Mouse (Mus musculus) liver, adult 2 months (tissue): ENCODE results near the gene Dnajb13. TPM values are rescaled to one million over a fixed set of nuclear protein-coding genes. Genes with fewer than 3 reads are reported as not detected.
A peak's percentile ranks its signal among the peaks of the same experiment; 100 is the strongest.

ENCODE experiments used
- DNase-seq: peaks from one replicate; pipeline ENCODE4 v3.0.0-alpha.2; 2011; ENCODE audit warnings: low read depth, low spot score; ENCODE audit errors: extremely low read depth
- H3K27ac ChIP-seq: fragments of 200-500 bp; replicated peaks from 2 replicates; pipeline ENCODE4 v1.5.1; 2012; ENCODE audit warnings: low read depth, mild to moderate bottlenecking, control low read depth, inconsistent platforms, low read length; ENCODE audit not compliant: insufficient read depth
- H3K27me3 ChIP-seq: fragments of 200-500 bp; 2 replicates; pipeline ENCODE4 v1.6.1; 2012; ENCODE audit warnings: mild to moderate bottlenecking, moderate library complexity, low read length, inconsistent platforms; ENCODE audit not compliant: control insufficient read depth, insufficient read depth
- H3K36me3 ChIP-seq: fragments of 200-500 bp; 2 replicates; pipeline ENCODE4 v1.6.1; 2012; ENCODE audit warnings: low read length, inconsistent platforms; ENCODE audit not compliant: control insufficient read depth, insufficient read depth
- H3K4me1 ChIP-seq: fragments of 200-500 bp; 2 replicates; pipeline ENCODE4 v1.6.1; 2011; ENCODE audit warnings: low read length; ENCODE audit not compliant: control insufficient read depth, insufficient read depth
- H3K4me3 ChIP-seq: fragments of 200-500 bp; 2 replicates; pipeline ENCODE4 v1.5.1; 2011; ENCODE audit warnings: low read depth, mild to moderate bottlenecking, control low read depth, low read length, moderate library complexity; ENCODE audit not compliant: insufficient read depth
- H3K79me2 ChIP-seq: fragments of 200-500 bp; 2 replicates; pipeline ENCODE4 v1.6.1; 2012; ENCODE audit warnings: inconsistent platforms, mild to moderate bottlenecking, low read length, moderate library complexity; ENCODE audit not compliant: control insufficient read depth, insufficient read depth
- H3K9ac ChIP-seq: fragments of 200-500 bp; 2 replicates; pipeline ENCODE4 v1.6.1; 2012; ENCODE audit warnings: low read depth, mild to moderate bottlenecking, control low read depth, inconsistent platforms, low read length
- CTCF ChIP-seq: fragments of 200-500 bp; IDR thresholded peaks from 2 replicates; pipeline ENCODE4 v1.5.1; 2011; ENCODE audit warnings: low read depth, low read length, control low read depth
- POLR2A ChIP-seq: fragments of 200-500 bp; IDR thresholded peaks from 2 replicates; pipeline ENCODE4 v1.6.1; 2011; ENCODE audit warnings: low read length, control low read depth; ENCODE audit not compliant: insufficient read depth; ENCODE audit errors: extremely low read depth
- WGBS: fragments of 180-500 bp; shearing (Covaris S2); methylation state at CpG from one replicate; pipeline ENCODE4 v1.1.7; 2018; 5-methylcytosine and 5-hydroxymethylcytosine counted together
- polyA plus RNA-seq: library from polyadenylated mRNA; depleted of rRNA; stranded (reverse); fragments of >200 nt; gene quantifications from 2 replicates; pipeline ENCODE4 v1.2.3, GENCODE M21; 2012
- total RNA-seq: library from RNA; depleted of rRNA; stranded (reverse); fragments of >200 nt; gene quantifications from 2 replicates; pipeline ENCODE4 v1.2.3, GENCODE M21; 2014

The Dnajb13 gene
- total and polyA plus RNA-seq, 2 experiments: 0.29 to 0.55 TPM

DNA sequence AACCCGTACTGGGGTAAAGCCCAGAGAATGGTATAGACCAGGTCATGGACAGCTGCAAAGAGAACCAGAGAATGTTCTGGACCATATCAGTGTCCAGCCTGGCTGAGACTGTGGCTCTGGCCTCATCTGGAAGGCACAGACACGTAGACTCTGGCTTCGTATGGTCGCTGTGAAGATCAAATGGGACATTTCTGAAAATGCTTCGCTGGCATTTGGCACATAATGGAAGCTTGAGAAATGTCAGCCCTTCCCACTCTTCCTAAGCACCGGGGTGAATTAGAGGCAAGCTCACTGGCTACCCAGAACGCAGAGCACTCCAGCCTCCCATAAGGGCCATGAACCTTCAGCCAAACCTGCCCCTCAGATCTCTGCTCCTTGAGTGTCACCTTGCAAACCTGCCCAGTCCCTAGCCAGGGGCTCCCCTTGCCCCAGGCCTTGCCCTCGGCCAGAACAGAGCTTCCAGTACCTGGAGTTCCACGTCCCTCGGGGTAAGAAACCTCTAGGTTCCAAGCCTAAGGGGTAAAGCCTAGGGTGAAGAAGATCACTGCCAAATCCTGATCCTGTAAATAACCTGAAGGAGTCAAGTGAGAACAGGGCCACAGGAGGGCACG, 43.9 kb downstream of the Dnajb13 start:
- no peak for DNase-seq
- Histone ChIP-seq H3K9ac (no peak overlapping the region), H3K27ac (no peak overlapping the region), H3K79me2 (no peaks in the 10 kb centered on the region), H3K4me3 (no peak overlapping the region), H3K4me1 (peaks cover 7% of the 10 kb centered on the region), H3K36me3 (no peaks in the 10 kb centered on the region), H3K27me3 (no peaks in the 10 kb centered on the region)
- WGBS: 93% methylated on average over 11 of the region's 11 CpGs
- TF ChIP-seq CTCF (no peak), POLR2A (no peak)

DNA sequence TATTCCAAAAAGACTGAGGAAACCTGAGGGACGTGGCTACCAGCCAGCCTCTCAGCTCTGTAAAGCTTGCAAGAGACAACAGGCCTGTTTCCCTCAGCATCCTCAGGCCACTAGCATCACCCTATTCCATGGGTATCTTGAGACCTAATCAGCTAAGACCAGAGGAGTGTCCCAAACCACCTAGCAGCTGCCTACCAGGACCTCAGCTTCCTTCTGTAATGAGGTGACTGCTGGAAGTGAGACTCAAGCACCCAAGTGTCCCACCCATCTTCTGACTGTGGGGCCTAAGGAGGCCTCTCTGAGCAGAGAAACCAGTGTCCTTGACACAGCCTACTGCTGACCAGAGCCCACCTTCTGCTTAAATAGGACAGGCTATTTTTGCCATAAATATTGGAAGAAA, 45.3 kb downstream of the Dnajb13 start:
- no peak for DNase-seq
- H3K9ac ChIP-seq: no peak overlapping the region
- no peaks in the 10 kb centered on the region for H3K27me3 ChIP-seq
- H3K4me1 ChIP-seq: peaks cover 12% of the 10 kb centered on the region
- TF ChIP-seq POLR2A: no peak
- TF ChIP-seq CTCF: no peak
- no peaks in the 10 kb centered on the region for H3K79me2 ChIP-seq
- no peak overlapping the region for H3K27ac ChIP-seq
- WGBS: 100% methylated on average over 1 of the region's 1 CpGs
- H3K36me3 ChIP-seq: no peaks in the 10 kb centered on the region
- H3K4me3 ChIP-seq: no peak overlapping the region

DNA sequence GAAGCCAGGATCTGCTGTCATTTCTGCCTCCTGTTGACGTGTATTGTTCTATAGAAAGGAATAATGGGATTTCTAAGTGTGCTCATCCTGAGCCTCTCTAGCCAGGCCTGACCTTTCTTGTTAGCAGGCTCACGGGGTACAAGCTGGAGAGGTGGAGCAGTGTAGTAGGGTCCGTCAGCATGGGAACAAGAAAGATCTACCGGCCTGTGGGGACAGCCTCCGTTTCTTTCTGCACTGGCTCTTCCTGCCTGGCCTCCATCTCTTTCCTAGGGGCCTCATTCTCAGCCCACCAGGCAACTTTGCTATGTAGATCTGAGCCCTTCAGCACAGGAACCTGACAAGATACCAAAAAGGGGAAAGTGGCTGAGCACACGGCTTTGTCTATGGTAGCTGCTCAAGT, 46.0 kb downstream of the Dnajb13 start:
- WGBS: 91% methylated on average over 6 of the region's 6 CpGs
- no peaks in the 10 kb centered on the region for H3K36me3 ChIP-seq
- H3K4me1 ChIP-seq: peaks cover 12% of the 10 kb centered on the region
- H3K4me3 ChIP-seq: no peak overlapping the region
- no peak overlapping the region for H3K9ac ChIP-seq
- TF ChIP-seq CTCF (no peak), POLR2A (no peak)
- H3K27me3 ChIP-seq: no peaks in the 10 kb centered on the region
- DNase-seq: no peak
- H3K27ac ChIP-seq: no peak overlapping the region
- H3K79me2 ChIP-seq: no peaks in the 10 kb centered on the region

DNA sequence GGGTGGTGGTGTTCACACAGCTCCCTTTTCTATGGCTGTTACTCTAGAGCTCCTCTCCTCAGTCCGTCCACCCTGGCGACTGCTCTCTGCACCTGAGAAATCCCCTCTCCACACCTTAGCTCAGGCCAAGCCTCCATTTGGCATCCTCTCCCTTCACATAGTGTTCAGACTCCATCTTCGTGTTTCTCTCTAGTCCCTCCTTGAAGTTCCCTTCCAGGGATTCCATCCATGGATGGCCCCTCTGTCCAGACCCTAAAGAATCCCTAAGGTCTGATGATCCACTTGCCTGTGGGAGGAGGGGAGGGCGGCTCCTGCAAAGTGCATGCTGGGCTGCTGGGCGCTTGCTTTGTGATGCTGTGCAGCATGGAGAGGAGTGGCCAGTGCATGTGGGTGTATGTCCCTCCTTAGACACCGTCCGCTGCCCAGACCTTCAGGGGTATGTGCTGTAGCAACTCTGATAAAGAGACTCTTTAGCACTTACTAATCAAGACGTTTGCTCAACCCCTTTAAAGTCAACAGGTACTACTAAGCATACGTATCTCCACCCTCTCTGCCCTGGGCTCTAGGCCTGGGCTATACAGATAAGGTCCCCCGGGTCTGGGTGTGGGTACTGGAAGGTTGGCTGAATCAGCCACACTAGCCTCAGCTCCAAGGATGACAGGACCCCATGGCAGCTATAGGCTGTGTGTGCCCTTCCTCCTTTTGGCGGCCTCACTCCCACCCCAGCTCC, 47.8 kb downstream of the Dnajb13 start:
- no peaks in the 10 kb centered on the region for H3K79me2 ChIP-seq
- no peak for TF ChIP-seq CTCF
- TF ChIP-seq POLR2A: no peak
- no peaks in the 10 kb centered on the region for H3K27me3 ChIP-seq
- no peak for DNase-seq
- no peaks in the 10 kb centered on the region for H3K36me3 ChIP-seq
- H3K9ac ChIP-seq: no peak overlapping the region
- no peak overlapping the region for H3K27ac ChIP-seq
- H3K4me3 ChIP-seq: no peak overlapping the region
- WGBS: 89% methylated on average over 11 of the region's 11 CpGs
- H3K4me1 ChIP-seq: peaks cover 16% of the 10 kb centered on the region

DNA sequence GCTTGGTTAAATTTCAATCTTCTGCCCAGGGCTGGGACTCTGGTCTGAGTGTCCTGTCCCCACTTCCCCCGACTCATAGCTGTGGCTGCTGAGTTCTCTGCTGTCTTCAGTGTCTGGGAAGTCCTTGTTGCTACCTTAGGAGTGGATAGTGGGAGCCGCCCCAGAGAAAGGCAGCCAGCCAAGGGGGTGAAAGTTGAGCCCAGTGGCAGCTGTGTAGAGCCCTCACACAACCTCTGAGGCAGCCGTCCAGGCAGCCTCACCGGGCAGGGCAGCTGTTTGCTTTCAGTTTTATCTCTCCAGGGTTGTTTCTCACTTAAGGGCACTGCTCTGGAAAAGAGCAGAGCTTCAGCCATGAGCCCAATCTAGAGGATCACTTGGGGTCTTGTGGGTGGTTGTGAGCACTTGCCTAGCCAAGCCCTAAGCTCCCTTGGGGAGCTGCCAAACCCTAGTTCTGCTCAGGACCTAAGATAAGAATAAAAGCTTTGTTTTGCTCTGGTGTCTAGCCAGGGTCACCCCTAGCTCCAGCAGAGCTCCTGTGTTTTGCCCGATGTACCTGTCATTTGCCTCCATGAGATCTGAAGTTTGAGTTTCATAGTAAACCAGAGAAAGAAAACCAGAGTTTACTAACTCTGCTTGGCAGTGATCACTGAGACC, 49.0 kb downstream of the Dnajb13 start:
- TF ChIP-seq CTCF (no peak), POLR2A (no peak)
- Histone ChIP-seq H3K27ac (peak overlapping the region; percentile 97), H3K36me3 (no peaks in the 10 kb centered on the region), H3K4me1 (peaks cover 26% of the 10 kb centered on the region), H3K4me3 (no peak overlapping the region), H3K9ac (peak overlapping the region; percentile 55), H3K27me3 (no peaks in the 10 kb centered on the region), H3K79me2 (no peaks in the 10 kb centered on the region)
- 4% methylated on average over 5 of the region's 5 CpGs for WGBS
- peak; percentile 86 for DNase-seq
